Mouse (Mus musculus) gonadal fat pad, adult 2 months (tissue): ENCODE measurements around the gene Wdr17. TPM values are rescaled to one million over a fixed set of nuclear protein-coding genes. Genes with fewer than 3 reads are reported as not detected.

Source experiments
- DNase-seq: peaks from one replicate; pipeline ENCODE4 v3.0.0-alpha.2; 2012; ENCODE audit warnings: low read depth
- polyA plus RNA-seq: library from polyadenylated mRNA; depleted of rRNA; stranded (reverse); fragments of >200 nt; gene quantifications from 2 replicates; pipeline ENCODE4 v1.2.3, GENCODE M21; 2012; rRNA removed

Wdr17 gene
- polyA plus RNA-seq, 1 experiment: 0.32 TPM

GRCm38 (mm10) chr8:54600671-54601251, 286.2 kb downstream of the Wdr17 start, which contains the start of gene Spata4:
Spata4 (plus strand) TSS chr8:54600781.
- DNase-seq: no peak

DNA sequence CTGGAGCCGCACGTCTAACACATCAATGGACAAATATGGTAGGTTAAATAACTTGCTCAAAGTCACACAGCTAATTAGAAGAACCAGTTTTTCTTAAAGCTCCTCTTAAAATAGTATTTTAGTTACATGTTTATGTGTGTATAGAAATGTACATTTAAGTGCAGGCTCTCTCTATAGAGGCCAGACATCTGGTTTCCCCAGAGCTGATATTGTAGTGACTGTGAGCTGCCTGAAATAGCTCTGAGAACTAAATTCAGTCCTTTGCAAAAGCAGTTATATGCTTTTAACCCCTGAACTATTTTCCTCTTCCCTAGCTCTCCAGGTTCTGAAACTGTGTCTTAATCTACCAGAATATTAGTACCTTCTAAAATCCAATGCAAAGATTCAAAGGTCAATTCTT, 289.6 kb downstream of the Wdr17 start:
- no peak for DNase-seq

- no peak for DNase-seq
Observed at GRCm38 (mm10) chr8:54596940-54597339, 290.0 kb downstream of the Wdr17 start.

DNA sequence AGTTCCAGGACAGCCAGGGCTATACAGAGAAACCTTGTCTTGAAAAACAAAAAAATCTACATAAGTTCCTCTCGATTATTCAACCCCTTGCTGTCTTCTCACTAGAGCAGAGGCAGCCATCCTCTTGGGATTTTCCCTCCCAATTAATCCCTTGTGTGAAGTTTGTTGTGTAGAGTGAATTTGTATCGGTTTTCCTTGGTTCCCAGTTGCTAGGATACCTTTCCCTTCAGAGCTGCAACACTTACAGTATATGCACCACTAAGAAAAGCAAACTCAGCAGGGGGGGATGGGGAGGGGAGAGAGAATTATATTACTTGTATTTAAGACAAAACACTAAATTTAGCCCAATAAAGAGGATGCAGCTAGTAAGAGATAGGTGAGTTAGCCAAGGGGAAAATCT, 290.9 kb downstream of the Wdr17 start:
- DNase-seq: no peak

DNA sequence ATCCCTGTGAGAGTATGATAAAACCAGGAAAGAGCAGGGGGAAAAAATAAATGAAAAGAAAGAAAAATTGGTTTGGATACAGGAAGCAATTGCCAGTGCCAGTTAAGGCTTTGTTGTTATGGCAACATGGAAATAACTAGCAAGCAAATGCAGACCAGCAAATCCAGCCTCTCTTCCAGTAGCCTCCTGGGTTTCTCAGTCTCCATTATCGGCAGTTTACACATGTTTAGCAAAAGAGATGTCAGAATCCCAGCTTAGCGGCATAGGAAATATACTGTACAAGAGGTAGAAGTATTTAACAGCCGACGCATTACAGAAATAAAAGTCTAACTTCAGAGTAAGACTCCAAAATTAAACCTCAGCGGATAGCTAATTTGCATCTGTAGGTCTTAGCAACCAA, 292.4 kb downstream of the Wdr17 start:
- no peak for DNase-seq

DNA sequence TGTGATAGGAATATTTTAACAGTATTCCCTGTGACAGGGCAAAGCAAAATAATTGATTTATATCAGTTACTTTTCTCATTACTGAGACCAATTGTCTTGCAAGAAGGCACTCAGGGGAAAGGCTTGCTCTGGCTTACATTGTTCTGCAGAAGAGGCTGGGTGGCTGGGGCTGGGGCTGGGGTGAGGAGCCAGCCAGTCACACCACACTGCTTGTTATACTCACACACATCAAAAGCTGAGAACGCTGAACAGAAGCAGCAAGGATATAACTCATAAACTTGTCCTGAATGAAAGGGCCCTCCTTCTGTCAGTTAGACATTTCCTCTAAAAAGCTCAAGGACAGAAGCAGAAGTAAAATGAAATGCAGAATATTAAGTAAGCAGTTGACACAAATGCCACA, 304.1 kb downstream of the Wdr17 start:
- no peak for DNase-seq

DNA sequence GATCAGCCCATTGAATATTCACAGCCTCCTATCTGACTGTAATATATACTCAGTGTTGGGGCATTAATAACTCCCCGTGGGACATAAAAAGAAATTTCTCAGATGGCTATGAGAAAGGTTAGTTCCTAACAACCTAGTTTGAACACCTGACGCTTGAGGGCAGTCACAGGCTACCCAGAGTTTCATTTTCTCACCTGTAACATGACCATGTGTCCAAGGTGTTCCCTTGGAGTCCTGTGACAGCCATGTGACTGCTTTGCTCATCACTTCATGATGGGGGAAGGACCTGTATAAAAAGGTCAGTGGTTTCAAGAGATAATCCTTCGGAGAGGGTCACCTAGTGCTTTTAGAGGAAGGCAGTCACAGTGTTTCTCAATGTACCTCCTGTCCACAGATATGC, 305.5 kb downstream of the Wdr17 start:
- DNase-seq: no peak

Other genes with a start within 250 kb of the Wdr17 start
- 3.6 and 4.6 TPM in 2 replicates for gene Gpm6a, start 67.7 kb upstream of the Wdr17 start, polyA plus RNA-seq